Mouse (Mus musculus): ENCODE results near the gene Apoc1. TPM values are rescaled to one million over a fixed set of nuclear protein-coding genes. Genes with fewer than 3 reads are reported as not detected.

Apoc1 gene
- polyA plus RNA-seq, 1 experiment = not detected

DNA sequence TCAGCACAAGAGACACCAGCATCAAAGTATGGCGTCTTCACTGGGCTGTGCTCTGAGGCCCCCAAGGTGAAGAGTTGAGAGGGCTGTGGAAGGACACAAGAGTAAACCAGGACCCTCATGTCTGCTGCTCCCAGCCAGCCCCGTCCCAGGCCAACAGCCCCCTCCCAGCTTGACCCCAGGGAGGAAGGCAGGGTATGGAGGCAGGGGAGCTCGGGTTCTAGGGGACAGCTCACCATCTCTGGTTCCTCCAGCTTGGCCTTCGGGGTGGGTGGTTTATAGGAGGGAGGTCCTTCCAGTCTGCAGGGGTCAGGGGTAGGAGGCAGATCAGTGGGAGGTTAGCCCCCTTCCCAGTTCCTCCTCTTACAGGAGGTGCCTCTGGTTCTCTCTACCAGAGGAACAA, 26.7 kb upstream of the Apoc1 start:
- TF ChIP-seq CTCF (IDR thresholded peaks at IDR 0.05; ENCODE audit: borderline replicate concordance, insufficient read depth, low read length) = no peak
- TF ChIP-seq POLR2A (IDR thresholded peaks at IDR 0.05; ENCODE audit: low read depth, low read length) = no peak
- Histone ChIP-seq H3K4me1 (ENCODE audit: control insufficient read depth, insufficient read depth, low read length) (peaks cover 9% of the 10 kb centered on the region), H3K27ac (ENCODE audit: insufficient read depth, low read length) (no peak overlapping the region), H3K4me3 (ENCODE audit: insufficient read depth, low read length) (no peak overlapping the region)

DNA sequence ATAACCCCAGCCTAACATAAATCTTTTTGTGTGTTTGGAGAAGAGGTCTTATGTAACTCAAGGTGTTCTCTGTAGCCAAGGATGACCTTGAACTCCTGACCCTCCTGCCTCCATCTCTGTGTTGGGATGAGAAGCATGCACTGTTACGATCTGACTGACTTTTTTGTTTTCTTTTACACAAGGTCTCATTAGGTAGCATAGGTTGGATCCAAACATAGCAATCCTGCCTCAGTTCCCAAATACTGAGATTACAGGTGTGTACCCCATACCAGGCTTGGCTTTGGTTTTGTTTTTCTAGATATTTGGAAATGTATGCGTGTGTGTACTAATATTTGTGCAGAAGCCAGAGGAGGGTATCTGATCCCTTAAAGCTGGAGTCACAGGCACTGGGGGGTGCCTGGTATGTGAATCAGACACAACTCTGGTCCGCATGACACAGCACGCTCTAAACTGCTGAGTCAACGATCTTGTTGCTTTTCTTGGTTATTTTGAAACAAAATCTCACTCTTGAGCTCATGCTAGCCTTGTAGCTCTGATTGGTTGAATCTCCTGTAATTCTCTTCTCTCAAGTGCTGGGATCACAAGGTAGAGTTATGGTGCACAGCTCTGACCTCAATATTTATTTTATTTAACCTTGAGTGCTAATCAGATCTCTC, 26.0 kb upstream of the Apoc1 start:
- no peak overlapping the region for H3K27ac ChIP-seq (ENCODE audit: insufficient read depth, low read length)
- peaks cover 9% of the 10 kb centered on the region for H3K4me1 ChIP-seq (ENCODE audit: control insufficient read depth, insufficient read depth, low read length)
- TF ChIP-seq CTCF (IDR thresholded peaks at IDR 0.05; ENCODE audit: borderline replicate concordance, insufficient read depth, low read length) = no peak
- TF ChIP-seq POLR2A (IDR thresholded peaks at IDR 0.05; ENCODE audit: low read depth, low read length) = no peak
- no peak overlapping the region for H3K4me3 ChIP-seq (ENCODE audit: insufficient read depth, low read length)

DNA sequence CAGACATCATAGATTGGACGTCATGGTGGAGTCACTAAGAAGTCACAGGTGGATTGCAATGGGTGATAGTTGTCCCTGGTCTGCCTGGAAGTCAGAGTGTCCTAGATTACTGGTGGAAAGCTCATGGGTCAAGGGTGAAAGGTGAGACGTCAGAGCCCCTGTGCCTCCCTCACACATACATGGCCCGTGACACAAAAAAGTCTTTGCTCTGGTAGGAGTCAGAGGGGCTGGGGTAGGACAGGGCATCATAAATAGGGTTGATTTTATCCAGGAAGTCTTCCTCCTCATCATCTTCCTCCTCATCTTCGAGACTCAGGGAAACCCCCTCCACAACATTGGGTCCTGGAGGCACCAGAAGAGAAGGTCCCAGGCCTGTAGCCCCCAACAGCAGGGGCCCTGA, 24.9 kb upstream of the Apoc1 start:
- TF ChIP-seq POLR2A (IDR thresholded peaks at IDR 0.05; ENCODE audit: low read depth, low read length) = no peak
- TF ChIP-seq CTCF (IDR thresholded peaks at IDR 0.05; ENCODE audit: borderline replicate concordance, insufficient read depth, low read length) = no peak
- no peak overlapping the region for H3K27ac ChIP-seq (ENCODE audit: insufficient read depth, low read length)
- H3K4me3 ChIP-seq (ENCODE audit: insufficient read depth, low read length) = no peak overlapping the region
- H3K4me1 ChIP-seq (ENCODE audit: control insufficient read depth, insufficient read depth, low read length) = peaks cover 9% of the 10 kb centered on the region

DNA sequence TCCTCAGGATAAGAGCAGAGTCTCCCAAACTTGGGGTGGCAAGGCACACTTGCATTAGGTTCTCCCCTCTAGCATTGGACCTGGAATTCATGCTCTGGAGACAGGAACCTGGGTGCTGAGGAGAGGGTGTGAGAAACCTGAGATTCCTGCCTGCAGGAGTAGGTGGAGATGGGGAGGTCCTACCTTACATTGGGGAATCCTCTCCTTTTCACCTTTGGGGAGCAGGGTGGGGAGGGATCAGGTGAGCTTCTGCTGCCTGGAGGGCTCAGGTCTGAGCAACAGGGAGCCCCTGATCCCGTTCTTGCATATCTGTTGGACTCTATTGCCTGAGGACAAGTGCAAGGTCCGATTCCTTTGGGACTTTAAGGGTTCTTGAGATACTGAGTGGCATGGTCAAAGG, 24.4 kb upstream of the Apoc1 start:
- peaks cover 9% of the 10 kb centered on the region for H3K4me1 ChIP-seq (ENCODE audit: control insufficient read depth, insufficient read depth, low read length)
- peak overlapping the region; percentile 91 for H3K27ac ChIP-seq (ENCODE audit: insufficient read depth, low read length)
- TF ChIP-seq CTCF (IDR thresholded peaks at IDR 0.05; ENCODE audit: borderline replicate concordance, insufficient read depth, low read length) = no peak
- no peak for TF ChIP-seq POLR2A (IDR thresholded peaks at IDR 0.05; ENCODE audit: low read depth, low read length)
- peak overlapping the region; percentile 24 for H3K4me3 ChIP-seq (ENCODE audit: insufficient read depth, low read length)

DNA sequence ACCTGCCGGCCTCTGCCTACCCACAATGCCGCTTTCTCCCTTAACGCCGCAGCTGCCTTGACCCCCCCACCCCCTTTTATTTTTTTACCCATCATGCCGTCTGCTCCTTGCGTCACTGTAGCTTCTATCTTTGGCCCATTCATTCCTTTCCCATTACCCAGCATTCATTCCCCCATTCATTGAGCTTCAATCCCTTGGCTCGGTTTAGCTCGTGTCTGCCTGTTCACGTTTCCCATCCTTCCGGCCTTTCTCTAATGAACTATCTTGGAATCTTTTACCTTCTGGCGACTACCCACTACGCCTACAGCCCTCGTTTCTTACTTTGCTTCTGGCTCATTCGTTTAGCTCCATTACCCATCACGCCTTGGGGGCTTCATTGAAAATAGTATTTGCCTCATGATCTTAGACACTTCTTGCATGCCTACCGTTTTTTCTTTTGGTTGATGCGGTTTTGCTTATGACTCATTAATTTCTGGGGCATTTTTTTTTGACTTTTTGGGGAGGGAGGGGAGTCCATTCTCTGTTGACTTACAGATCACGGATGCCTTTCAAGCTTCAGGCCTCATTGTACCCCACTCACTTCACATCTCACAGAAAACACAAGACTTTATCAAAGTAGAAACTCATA, 23.7 kb upstream of the Apoc1 start:
- TF ChIP-seq CTCF (IDR thresholded peaks at IDR 0.05; ENCODE audit: borderline replicate concordance, insufficient read depth, low read length) = no peak
- peak; percentile 19 for TF ChIP-seq POLR2A (IDR thresholded peaks at IDR 0.05; ENCODE audit: low read depth, low read length)
- Histone ChIP-seq H3K4me3 (ENCODE audit: insufficient read depth, low read length) (peak overlapping the region; percentile 24), H3K27ac (ENCODE audit: insufficient read depth, low read length) (peak overlapping the region; percentile 91), H3K4me1 (ENCODE audit: control insufficient read depth, insufficient read depth, low read length) (peaks cover 9% of the 10 kb centered on the region)

DNA sequence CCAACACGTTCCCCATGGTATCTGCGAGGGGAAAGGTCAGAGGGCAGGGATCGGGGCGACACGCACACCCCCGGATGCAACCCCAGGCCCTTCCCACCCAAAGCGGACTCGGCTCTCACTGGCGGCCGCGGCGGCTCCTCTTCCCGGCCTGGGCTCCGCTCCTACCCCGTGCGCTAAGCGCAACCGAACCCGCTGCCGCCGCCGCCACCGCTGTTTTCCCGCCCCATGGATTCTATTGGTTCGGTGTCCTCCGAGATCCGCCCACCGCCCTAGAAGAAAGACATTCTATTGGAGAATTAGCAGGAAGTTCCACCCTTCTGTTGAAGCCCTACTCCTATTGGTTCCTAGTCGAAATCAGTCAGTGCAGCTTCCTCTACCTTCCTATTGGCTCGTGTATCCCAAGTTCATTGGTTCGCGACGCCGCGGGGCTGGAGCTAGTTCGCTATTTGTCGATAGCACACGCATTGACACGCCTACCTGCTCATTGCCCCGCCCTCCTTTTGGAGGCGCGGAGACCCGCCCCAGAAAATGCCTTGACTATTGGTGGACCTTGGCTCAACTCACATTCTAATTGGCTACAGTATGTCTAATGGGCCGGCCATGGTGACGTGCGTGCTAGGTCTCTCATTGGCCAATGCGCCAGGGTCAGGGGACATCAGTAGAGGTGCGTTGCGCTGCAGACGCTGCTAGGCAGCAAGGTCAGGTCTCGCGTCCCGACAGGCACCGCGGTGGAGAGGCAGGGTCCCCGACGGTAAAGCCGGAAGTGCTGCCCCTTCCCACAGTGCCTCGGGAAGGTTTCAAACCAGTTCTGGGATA, 23.0 kb upstream of the Apoc1 start, which contains the start of gene Tomm40:
Gene Tomm40, minus strand, starts transcription at position 200 of the 816 bp plus-strand sequence.
- Histone ChIP-seq H3K4me3 (ENCODE audit: insufficient read depth, low read length) (peak within 1 kb of the TSS; percentile 96), H3K27ac (ENCODE audit: insufficient read depth, low read length) (peak within 1 kb of the TSS; percentile 91), H3K4me1 (ENCODE audit: control insufficient read depth, insufficient read depth, low read length) (peaks cover 9% of the 10 kb centered on the region)
- TF ChIP-seq CTCF (IDR thresholded peaks at IDR 0.05; ENCODE audit: borderline replicate concordance, insufficient read depth, low read length) = no peak
- 0 out of 2 replicates have a peak, but pooled peaks have one; percentile 49 for TF ChIP-seq POLR2A (IDR thresholded peaks at IDR 0.05; ENCODE audit: low read depth, low read length)

DNA sequence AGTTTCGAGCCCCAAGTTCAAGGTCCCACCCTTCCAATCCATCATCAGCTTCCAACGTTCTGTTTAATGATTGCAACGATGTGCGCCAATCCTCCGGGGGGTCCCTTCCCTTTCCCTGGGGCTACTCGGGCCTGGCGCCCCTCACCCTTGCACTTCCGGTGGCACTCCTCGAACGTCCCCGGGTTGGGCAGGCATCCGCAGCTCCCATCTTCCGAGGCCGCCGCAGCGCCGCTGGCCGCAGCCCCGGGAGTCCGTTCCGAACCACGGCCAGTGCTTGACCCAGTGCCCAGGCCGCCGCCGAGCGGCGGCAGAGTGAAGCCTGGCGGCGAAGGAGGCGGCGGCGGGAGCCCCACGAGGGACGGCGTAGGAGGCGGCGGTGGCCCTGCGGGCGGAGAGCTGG, 22.4 kb upstream of the Apoc1 start:
- peak overlapping the region; percentile 96 for H3K4me3 ChIP-seq (ENCODE audit: insufficient read depth, low read length)
- TF ChIP-seq POLR2A (IDR thresholded peaks at IDR 0.05; ENCODE audit: low read depth, low read length) = no peak
- TF ChIP-seq CTCF (IDR thresholded peaks at IDR 0.05; ENCODE audit: borderline replicate concordance, insufficient read depth, low read length) = no peak
- peak overlapping the region; percentile 45 for H3K27ac ChIP-seq (ENCODE audit: insufficient read depth, low read length)
- H3K4me1 ChIP-seq (ENCODE audit: control insufficient read depth, insufficient read depth, low read length) = peaks cover 9% of the 10 kb centered on the region

DNA sequence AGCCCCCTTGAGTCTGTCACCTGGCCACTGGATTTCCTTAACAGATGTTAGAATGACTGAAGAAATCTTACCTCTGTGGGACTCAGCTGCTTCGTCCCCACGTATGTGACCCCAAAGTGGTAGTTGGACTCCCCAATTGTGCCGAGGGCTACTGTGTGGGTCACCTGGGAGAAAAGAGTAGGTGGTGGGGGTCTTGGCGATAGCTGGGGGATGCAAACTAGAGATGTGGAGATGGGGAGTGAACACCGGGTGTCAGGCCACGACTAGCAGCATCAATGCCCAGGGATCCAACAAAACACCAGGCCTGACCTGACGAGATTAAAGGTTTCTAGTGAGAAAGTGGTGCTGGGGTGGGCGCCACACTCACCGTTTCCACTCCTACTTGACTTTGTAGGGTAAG, 21.1 kb upstream of the Apoc1 start:
- Histone ChIP-seq H3K27ac (ENCODE audit: insufficient read depth, low read length) (no peak overlapping the region), H3K4me3 (ENCODE audit: insufficient read depth, low read length) (peak overlapping the region; percentile 96; the same call in 1 of the 2 replicates), H3K4me1 (ENCODE audit: control insufficient read depth, insufficient read depth, low read length) (peaks cover 9% of the 10 kb centered on the region)
- TF ChIP-seq POLR2A (IDR thresholded peaks at IDR 0.05; ENCODE audit: low read depth, low read length) = no peak
- no peak for TF ChIP-seq CTCF (IDR thresholded peaks at IDR 0.05; ENCODE audit: borderline replicate concordance, insufficient read depth, low read length)

DNA sequence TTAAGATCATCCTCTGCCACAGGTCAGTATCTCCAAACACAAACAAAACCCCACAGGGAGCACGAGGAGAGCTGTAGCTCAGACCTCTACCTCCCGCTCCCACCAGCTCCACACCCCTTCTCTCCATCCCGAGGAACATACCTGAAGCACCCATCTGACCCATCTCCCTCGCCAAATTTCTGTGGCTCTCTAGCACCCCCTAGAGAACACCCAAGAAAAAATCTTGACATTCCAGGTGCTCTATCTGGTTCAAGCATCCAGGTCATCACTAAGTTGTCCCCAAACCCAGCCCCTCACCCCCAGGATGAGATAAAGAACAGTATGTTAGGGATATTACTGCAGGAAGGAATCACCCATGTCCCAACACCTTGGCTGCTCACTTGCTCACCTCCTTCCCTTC, 20.7 kb upstream of the Apoc1 start:
- Histone ChIP-seq H3K4me1 (ENCODE audit: control insufficient read depth, insufficient read depth, low read length) (peaks cover 9% of the 10 kb centered on the region), H3K27ac (ENCODE audit: insufficient read depth, low read length) (no peak overlapping the region), H3K4me3 (ENCODE audit: insufficient read depth, low read length) (no peak overlapping the region)
- no peak for TF ChIP-seq POLR2A (IDR thresholded peaks at IDR 0.05; ENCODE audit: low read depth, low read length)
- no peak for TF ChIP-seq CTCF (IDR thresholded peaks at IDR 0.05; ENCODE audit: borderline replicate concordance, insufficient read depth, low read length)
